Mouse (Mus musculus) liver, adult (tissue): ENCODE measurements around the gene Amigo2.

ENCODE experiments used
- GATA4 ChIP-seq: IDR thresholded peaks from 2 replicates; pipeline ENCODE4 v1.6.1; 2014; ENCODE audit warnings: mild to moderate bottlenecking, low read length; ENCODE audit not compliant: insufficient replicate concordance

Amigo2 gene

DNA sequence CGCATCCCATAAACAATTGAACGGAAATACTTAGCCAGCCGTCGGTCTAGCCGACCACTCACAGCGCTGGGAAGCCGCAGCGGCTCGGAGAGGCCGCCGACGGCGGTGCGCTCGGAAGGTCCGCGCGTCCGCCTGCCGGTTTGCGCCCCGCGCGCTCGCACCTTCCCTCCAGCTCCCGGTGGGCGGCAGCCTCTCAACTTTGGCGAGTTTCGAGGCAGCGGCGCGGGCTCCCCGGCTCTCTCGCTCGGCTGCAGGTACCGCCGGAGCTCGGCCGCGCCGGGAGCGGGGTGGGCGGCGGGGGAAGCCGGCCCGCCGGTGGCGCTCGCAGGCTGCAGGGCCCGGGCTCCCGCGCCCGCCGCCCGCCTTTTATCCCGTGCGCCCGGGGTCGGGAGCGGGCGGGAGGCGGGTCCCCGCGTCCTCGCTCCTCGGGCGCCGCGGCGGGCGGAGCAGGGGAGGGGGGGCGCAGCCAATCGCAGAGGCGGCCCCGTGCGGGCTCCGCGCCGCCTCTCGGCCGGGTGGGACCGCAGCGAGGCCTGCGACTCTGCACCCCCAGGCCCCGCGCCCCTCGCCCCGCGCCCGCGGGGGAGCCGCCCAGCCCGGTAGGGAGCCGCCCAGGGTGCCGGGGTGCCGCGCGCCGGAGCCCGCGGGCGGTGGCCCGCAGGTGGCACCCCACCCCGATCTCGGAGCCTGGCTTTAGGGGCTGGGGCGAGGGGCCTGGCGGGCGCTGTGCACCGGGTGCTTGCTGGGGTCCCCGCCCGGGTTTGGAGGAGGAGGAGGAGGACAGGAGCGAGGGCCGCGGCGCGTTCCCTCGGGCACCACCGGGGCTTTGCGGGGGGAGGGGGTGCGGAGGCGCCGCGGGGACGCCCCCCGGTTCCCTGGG lies at the start of gene Amigo2, which contains the start of gene Pced1b:
Amigo2 (minus strand) TSS at position 377 of the 880 bp plus-strand sequence.
Pced1b (plus strand) TSS at position 197 of the 880 bp plus-strand sequence.
- no peak; the same call in 1 of the 2 replicates for TF ChIP-seq GATA4

GRCm38 (mm10) chr15:97291291-97292050 lies 44.4 kb upstream of the Amigo2 start:
- no peak for TF ChIP-seq GATA4

DNA sequence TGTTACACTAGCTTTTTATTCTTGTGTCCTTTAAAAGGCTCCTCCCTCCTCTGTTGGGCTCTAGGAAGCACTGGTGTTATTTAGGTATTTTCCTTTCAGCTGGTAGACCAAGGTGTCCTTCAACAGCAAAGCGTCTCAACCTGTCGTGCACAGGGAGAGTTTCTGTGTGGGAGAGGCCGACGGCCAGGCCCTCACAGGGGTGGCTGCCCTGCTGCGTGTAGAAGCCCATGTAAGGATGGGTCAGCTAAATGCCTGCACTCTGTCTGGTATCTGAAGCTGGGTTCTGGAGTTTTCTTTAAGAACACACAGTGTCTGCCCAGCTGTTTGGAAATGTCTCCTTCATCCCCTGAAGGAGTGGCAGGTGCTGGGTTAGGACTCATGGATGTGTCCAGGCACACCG lies 43.3 kb upstream of the Amigo2 start:
- no peak for TF ChIP-seq GATA4

DNA sequence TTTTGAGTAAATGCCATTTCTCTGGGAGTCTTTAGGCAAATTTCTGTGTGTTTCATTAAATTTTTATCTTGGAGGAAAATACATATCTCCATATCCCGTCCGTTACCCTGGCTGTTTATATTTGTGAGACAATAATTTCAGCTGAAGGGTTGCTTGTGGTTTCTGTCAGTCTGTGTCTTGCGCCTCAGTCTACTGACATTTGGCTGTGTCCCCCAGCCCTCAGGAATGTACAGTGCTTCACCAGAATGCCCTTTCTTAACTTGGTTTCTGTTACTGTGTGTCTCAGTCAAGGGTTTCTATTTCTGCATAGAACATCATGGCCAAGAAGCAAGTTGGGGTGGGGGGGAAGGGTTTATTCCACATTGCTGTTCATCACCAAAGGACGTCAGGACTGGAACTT lies 42.1 kb upstream of the Amigo2 start:
- no peak for TF ChIP-seq GATA4

GRCm38 (mm10) chr15:97288690-97289089 lies 41.6 kb upstream of the Amigo2 start:
- no peak for TF ChIP-seq GATA4

DNA sequence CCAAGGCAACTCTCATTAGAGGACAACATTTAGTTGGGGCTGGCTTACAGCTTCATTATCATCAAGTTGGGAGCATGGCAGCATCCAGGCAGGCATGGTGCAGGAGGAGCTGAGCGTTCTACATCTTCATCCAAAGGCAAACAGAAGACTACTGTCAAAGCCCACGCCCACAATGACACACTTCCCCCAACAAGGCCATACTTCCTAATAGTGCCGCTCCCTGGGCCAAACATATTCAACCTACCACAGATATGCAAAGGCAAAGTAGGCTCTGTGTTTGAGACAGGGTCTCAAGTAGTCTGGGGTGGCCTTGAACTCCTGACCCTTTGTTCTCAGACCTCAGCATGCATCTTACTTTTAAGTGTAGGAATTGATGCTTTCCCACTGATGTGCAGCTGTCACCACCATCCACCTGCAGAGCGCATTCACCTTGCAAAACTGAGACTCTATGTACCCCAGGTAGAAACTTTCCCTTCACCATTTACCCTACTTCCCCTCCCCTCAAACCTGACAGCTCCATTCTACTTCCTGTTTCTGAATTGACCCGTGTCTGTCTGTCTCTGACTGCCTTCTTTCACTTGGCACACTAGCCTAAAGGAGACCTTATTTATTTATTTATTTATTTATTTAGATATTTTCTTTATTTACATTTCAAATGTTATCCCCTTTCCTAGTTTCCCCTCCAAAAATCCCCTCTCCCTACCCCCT lies 40.5 kb upstream of the Amigo2 start:
- no peak for TF ChIP-seq GATA4

DNA sequence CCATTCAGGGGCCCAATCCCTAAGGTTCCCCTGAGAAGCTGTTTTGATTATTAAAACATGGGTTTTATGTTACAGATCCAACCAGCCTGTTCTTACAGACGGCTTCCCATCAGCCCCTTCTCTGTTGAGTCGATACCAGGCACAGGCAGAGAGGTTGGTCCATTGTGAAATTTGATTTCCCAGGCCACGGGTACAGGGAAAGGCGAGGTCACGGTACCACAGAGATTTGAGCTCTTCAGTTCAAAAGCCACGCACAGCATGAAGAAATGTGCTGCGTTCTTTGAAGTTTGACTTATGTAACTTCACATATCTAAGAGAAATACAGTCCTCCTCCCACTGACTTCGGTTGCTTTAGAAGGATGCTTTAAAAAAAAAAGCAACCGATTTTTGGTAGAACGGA lies 39.6 kb upstream of the Amigo2 start:
- no peak for TF ChIP-seq GATA4

DNA sequence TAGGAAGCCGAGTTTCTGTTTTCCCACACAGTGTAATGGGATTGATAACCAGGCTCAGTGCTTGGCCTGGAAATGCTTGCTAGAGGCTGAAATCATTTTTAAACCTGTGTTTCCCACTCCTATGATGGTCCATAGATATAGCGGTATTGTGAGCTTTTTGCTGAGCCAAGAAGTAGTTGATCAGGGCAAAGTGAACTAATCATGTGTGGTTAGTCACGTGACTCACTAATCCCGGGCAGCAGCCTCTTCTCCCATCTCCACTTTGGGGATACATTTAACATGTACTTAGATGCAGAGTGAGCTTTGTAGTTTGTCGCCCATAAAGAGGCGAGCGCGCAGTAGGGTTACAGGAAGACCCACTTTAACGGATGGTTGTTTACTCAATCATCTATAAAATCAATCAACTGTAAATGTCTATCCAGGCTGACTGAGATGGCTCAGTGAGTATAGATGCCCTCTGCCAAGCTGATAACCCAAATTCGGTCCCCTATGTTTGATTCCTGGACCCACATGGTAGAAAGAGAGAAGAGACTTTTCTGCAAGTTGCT lies 38.7 kb upstream of the Amigo2 start:
- TF ChIP-seq GATA4: no peak

GRCm38 (mm10) chr15:97284201-97284600 lies 37.1 kb upstream of the Amigo2 start:
- no peak for TF ChIP-seq GATA4

- no peak for TF ChIP-seq GATA4
Observed at GRCm38 (mm10) chr15:97282572-97282881, 35.4 kb upstream of the Amigo2 start.

DNA sequence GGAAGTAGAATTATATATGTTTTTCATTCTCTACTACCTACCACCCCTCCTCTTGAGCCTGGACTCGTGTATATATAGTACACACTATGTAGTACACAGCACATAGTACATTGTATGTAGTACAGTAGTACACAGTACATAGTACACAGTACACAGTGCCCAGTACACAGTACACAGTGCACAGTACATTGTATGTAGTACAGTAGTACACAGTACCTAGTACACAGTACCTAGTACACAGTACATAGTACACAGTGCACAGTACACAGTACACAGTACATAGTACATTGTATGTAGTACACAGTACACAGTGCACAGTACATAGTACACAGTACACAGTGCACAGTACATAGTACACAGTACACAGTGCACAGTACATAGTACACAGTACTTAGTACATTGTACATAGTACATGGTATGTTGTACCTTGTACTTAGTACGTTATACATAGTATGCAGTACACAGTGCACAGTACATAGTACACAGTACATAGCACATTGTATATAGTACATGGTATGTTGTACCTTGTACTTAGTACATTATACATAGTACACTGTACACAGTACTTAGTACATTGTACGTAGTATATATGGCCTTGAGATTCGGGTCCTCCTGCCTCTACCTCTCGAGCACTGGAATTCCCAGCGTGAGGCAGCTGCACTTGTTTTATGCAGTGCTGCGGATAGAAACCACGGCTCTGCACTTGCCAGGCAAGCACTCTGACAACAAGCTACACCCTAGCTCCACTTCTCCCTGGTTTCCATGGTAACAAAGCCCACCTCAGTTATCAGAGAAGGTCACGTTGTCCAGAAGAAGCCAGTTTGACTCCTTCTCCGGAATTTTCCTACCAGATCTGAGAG lies 34.9 kb upstream of the Amigo2 start:
- no peak for TF ChIP-seq GATA4

DNA sequence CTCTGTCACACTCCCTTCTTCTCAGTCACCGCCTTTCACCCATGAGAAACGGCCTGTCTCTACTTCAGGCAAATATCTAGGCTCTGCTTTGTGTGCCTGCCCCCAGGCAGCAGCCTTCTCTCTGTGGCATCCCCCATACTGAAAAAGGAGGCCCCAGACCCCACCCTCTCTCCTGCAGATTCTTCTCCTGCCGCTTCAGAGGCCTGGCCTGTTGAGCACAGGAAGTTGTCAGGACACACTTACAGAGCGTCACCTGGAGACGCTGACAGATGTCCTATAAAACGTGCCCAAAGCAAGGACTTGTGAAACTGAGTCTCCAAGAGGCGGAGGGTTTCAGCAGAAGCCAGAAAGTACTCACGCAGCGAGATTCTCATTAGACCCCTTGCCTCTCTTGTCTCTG lies 33.7 kb upstream of the Amigo2 start:
- no peak for TF ChIP-seq GATA4

DNA sequence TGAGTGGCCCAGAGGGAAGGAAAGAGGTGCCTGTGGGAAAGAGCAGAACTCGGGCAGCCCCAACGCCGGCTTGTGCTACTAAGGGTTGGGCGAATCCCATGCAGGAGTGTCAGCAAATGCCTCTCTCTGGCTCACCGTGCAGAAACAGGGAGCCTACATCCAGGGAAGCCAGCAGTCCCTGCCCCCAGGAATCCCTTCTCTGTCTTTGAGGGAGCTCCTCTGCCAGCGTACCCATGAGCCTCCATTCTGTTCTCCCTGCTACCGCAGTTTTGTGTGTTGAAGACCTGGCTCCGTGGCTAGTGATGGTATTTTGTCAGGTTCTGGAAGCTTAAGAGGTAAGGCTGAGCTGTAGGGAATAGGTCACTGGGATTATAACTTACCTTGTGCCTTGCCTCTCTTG lies 33.0 kb upstream of the Amigo2 start:
- no peak for TF ChIP-seq GATA4

GRCm38 (mm10) chr15:97278340-97278948 lies 31.4 kb upstream of the Amigo2 start:
- TF ChIP-seq GATA4: no peak
